Mouse (Mus musculus): Measurements from ENCODE around the gene Pmpca. TPM values are rescaled to one million over a fixed set of nuclear protein-coding genes. Genes with fewer than 3 reads are reported as not detected.

Gene Pmpca
- 80.0 TPM for polyA plus RNA-seq (2017; shearing (Covaris generic))

GRCm38 (mm10) chr2:26389154-26389690 is at the start of gene Pmpca, which contains the start of gene Entr1:
TSS of gene Pmpca (plus strand) at chr2:26389339.
TSS of gene Entr1 (minus strand) at chr2:26389316.

GRCm38 (mm10) chr2:26351358-26352290 is 37.5 kb upstream of the Pmpca start, which contains the start of gene Dnlz:
TSS of gene Dnlz (minus strand) at chr2:26352110.

GRCm38 (mm10) chr2:26360772-26361171 is 28.4 kb upstream of the Pmpca start, which contains the start of gene Card9:
TSS of gene Card9 (minus strand) at chr2:26360918.

GRCm38 (mm10) chr2:26380131-26380771 is 8.9 kb upstream of the Pmpca start, which contains the start of gene Snapc4:
TSS of gene Snapc4 (minus strand) at chr2:26380653.

DNA sequence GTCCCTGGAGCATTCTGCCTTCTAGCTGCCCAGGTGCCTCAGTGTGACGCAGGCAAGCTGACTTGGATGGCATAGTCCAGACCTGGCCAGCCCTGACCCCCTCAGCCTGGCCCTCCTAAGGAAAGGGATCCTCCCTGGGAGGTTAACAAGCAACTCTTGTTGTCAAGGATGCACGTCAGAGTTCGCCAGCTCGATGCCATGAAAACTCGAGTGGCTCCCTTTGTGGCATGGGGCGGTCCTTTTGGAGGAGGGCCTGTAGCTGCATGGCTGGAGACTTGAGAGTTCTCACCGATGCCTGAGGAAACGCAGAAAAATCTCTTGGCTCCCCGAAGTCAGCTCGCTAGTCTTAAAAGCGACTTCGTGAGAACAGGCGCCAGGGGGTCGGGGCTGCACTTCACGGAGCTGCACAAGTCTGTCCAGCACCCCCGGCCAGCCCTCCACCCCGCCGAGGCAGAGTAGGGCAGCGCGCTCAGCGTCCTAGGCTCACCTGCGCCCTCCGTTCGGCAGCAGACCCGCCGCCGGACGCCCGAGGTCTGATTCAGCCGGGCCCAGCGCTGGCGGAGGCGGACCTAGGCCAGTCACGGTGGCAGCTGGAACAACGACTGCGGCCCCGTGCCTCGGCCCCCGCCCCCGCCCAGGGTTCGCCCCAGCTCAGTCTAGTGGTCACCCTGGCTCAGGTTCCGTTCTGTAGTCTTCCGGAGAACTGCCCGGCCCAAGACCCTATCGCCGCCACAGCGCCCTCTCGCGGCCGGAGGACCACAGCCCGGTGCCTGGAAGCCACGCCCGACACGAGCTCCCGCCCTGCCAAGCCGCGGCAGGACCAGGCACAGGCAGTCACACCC is 19.6 kb downstream of the Pmpca start, which contains the start of gene Inpp5e:
Gene Inpp5e (minus strand): TSS at position 689 of the 842 bp plus-strand sequence.

GRCm38 (mm10) chr2:26444946-26445665 is 56.0 kb downstream of the Pmpca start, which contains the start of gene Sec16a:
TSS of gene Sec16a (minus strand) at chr2:26445216.

Other genes starting within 250 kb of the Pmpca start
- not detected for gene Lhx3, start 181.1 kb upstream of the Pmpca start, polyA plus RNA-seq (2017; shearing (Covaris generic))
- 1.6 TPM for gene Qsox2, start 151.8 kb upstream of the Pmpca start, polyA plus RNA-seq (2017; shearing (Covaris generic))
- gene Ccdc187, start 94.8 kb upstream of the Pmpca start, polyA plus RNA-seq (2017; shearing (Covaris generic)) = not detected
- gene Gpsm1, start 73.8 kb upstream of the Pmpca start, polyA plus RNA-seq (2017; shearing (Covaris generic)) = 5.7 TPM
- 10.2 TPM for gene Dnlz, start 37.2 kb upstream of the Pmpca start, polyA plus RNA-seq (2017; shearing (Covaris generic))
- 2.4 TPM for gene Card9, start 28.4 kb upstream of the Pmpca start, polyA plus RNA-seq (2017; shearing (Covaris generic))
- 65.3 TPM for gene Snapc4, start 8.7 kb upstream of the Pmpca start, polyA plus RNA-seq (2017; shearing (Covaris generic))
- gene Entr1, start within 50 bp of the Pmpca start, polyA plus RNA-seq (2017; shearing (Covaris generic)) = 29.4 TPM
- gene Inpp5e, start 19.9 kb downstream of the Pmpca start, polyA plus RNA-seq (2017; shearing (Covaris generic)) = 16.7 TPM
- gene Sec16a, start 55.9 kb downstream of the Pmpca start, polyA plus RNA-seq (2017; shearing (Covaris generic)) = 68.9 TPM
- 13.1 TPM for gene Notch1, start 127.3 kb downstream of the Pmpca start, polyA plus RNA-seq (2017; shearing (Covaris generic))
- gene Egfl7, start 190.7 kb downstream of the Pmpca start, polyA plus RNA-seq (2017; shearing (Covaris generic)) = not detected
- not detected for gene Gm20532, start 197.3 kb downstream of the Pmpca start, polyA plus RNA-seq (2017; shearing (Covaris generic))
- 5.9 TPM for gene Agpat2, start 215.1 kb downstream of the Pmpca start, polyA plus RNA-seq (2017; shearing (Covaris generic))
- 1.2 TPM for gene Fam69b, start 239.1 kb downstream of the Pmpca start, polyA plus RNA-seq (2017; shearing (Covaris generic))